Mouse (Mus musculus): ENCODE results near the gene Chit1.

- TF ChIP-seq POLR2AphosphoS5 (IDR thresholded peaks at IDR 0.05; ENCODE audit: insufficient replicate concordance, low read depth, low read length) (no peak), CTCF (IDR thresholded peaks at IDR 0.05; ENCODE audit: low read depth, low read length) (no peak), GATA1 (IDR thresholded peaks at IDR 0.05; ENCODE audit: borderline replicate concordance, low read length) (no peak)
These were observed 47.3 kb upstream of the Chit1 start for GRCm38 (mm10) chr1:134063773-134064125.

All from G1E (cell line).